Mouse (Mus musculus): Measurements from ENCODE around the gene Gm973.

- TF ChIP-seq CTCF (IDR thresholded peaks at IDR 0.05; ENCODE audit: low read depth, low read length): no peak
- no peak for TF ChIP-seq POLR2A (IDR thresholded peaks at IDR 0.05; ENCODE audit: borderline replicate concordance, low read depth, low read length)
Observed at GRCm38 (mm10) chr1:59495970-59496369, 20.1 kb upstream of the Gm973 start.

Data from bone marrow macrophage, adult 2 months (primary cell).